Mouse (Mus musculus): ENCODE measurements around the gene Tmem223. TPM values are rescaled to one million over a fixed set of nuclear protein-coding genes. Genes with fewer than 3 reads are reported as not detected.
A peak's percentile ranks its signal among the peaks of the same experiment; 100 is the strongest.

The Tmem223 gene
- total and polyA plus RNA-seq, 3 experiments: 7.5 to 23.2 TPM; not detected in 1

DNA sequence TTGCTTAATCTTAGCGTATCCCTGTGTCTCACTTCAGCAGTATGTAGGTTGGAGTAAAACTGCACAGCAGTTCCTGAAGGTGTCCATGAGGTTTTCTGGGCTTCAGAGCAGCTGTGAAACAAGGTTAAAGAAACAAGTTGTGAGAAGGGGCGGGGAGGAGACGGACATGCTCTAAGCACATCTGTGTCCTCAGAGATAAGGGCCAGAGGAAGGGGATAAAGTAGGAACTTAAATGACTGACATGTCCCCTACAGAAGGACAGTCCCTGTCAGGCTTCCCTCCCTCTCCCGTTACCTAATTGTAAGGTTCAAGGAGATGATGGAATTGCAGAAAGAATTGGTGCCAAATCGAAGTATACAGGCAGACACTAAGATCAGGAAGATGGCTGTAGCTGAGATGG is 2.2 kb downstream of the Tmem223 start:
- TF ChIP-seq ETS1 (IDR thresholded peaks at IDR 0.05; ENCODE audit: low read depth, low read length): peak; percentile 78
- TF ChIP-seq POLR2AphosphoS5 (IDR thresholded peaks at IDR 0.05; ENCODE audit: borderline replicate concordance, low read depth, low read length): 0 out of 2 replicates have a peak, but pooled peaks have one; percentile 25
- TF ChIP-seq MAFK (IDR thresholded peaks at IDR 0.05; ENCODE audit: borderline replicate concordance, low read depth, low read length): no peak
- no peak for TF ChIP-seq GABPA (IDR thresholded peaks at IDR 0.05; ENCODE audit: low read depth, low read length)
- TF ChIP-seq GATA1 (IDR thresholded peaks at IDR 0.05; ENCODE audit: low read depth, low read length): peak; percentile 87
- TF ChIP-seq ZMIZ1 (IDR thresholded peaks at IDR 0.05; ENCODE audit: low read depth, low read length): no peak; the same call in 1 of the 2 replicates
- peak; percentile 84 for TF ChIP-seq MXI1 (IDR thresholded peaks at IDR 0.05; ENCODE audit: low read depth, low read length)
- no peak for TF ChIP-seq UBTF (IDR thresholded peaks at IDR 0.05; ENCODE audit: borderline replicate concordance, insufficient read depth, low read depth, low read length)
- TF ChIP-seq JUND (IDR thresholded peaks at IDR 0.05; ENCODE audit: low read depth, low read length): no peak
- peak; percentile 53 to 61; a peak in 3 of 4 replicates for TF ChIP-seq EP300 (IDR thresholded peaks at IDR 0.05; ENCODE audit: low read depth in 1 of 2, low read length in 2 of 2)
- peak in 1 of 2 experiments; percentile 51; a peak in 2 of 4 replicates for TF ChIP-seq POLR2A (IDR thresholded peaks at IDR 0.05; ENCODE audit: control insufficient read depth in 1 of 2, insufficient read depth in 1 of 2, low read depth in 1 of 2, low read length in 2 of 2, poor library complexity in 1 of 2)
- TF ChIP-seq KAT2A (conservative IDR thresholded peaks at IDR 0.05; ENCODE audit: low read depth, low read length): no peak
- TF ChIP-seq HCFC1 (IDR thresholded peaks at IDR 0.05; ENCODE audit: low read depth, low read length): peak; percentile 54; the same call in 1 of the 2 replicates
- TF ChIP-seq MAZ (IDR thresholded peaks at IDR 0.05; ENCODE audit: low read depth, low read length): no peak
- TF ChIP-seq ZNF384 (IDR thresholded peaks at IDR 0.05; ENCODE audit: low read depth, low read length): no peak
- peak; percentile 82 for TF ChIP-seq POLR2AphosphoS2 (IDR thresholded peaks at IDR 0.05; ENCODE audit: low read length)
- TF ChIP-seq ZKSCAN1 (IDR thresholded peaks at IDR 0.05; ENCODE audit: low read depth, low read length): no peak
- peak; percentile 91 for TF ChIP-seq TAL1 (IDR thresholded peaks at IDR 0.05; ENCODE audit: low read length)
- TF ChIP-seq ELF1 (IDR thresholded peaks at IDR 0.05; ENCODE audit: low read depth, low read length): no peak
- no peak for TF ChIP-seq RCOR1 (IDR thresholded peaks at IDR 0.05; ENCODE audit: low read depth, low read length)
- TF ChIP-seq NRF1 (IDR thresholded peaks at IDR 0.05; ENCODE audit: insufficient read depth, low read depth, low read length, poor library complexity, severe bottlenecking): 0 out of 2 replicates have a peak, but pooled peaks have one; percentile 21
- no peak for TF ChIP-seq BHLHE40 (IDR thresholded peaks at IDR 0.05; ENCODE audit: borderline replicate concordance, low read depth, low read length)
- TF ChIP-seq USF1 (IDR thresholded peaks at IDR 0.05; ENCODE audit: low read depth, low read length): no peak
- TF ChIP-seq SIN3A (IDR thresholded peaks at IDR 0.05; ENCODE audit: low read length): peak; percentile 84
- no peak for TF ChIP-seq NELFE (IDR thresholded peaks at IDR 0.05; ENCODE audit: low read depth, low read length)
- TF ChIP-seq USF2 (IDR thresholded peaks at IDR 0.05; ENCODE audit: borderline replicate concordance in 1 of 2, insufficient read depth in 1 of 2, low read depth in 1 of 2, low read length in 2 of 2): no peak
- TF ChIP-seq MEF2A (IDR thresholded peaks at IDR 0.05; ENCODE audit: extremely low read depth, insufficient replicate concordance, low read depth, low read length, poor library complexity, severe bottlenecking): no peak
- TF ChIP-seq MYB (IDR thresholded peaks at IDR 0.05; ENCODE audit: low read depth, low read length): no peak
- TF ChIP-seq SMC3 (IDR thresholded peaks at IDR 0.05; ENCODE audit: low read depth, low read length): no peak
- peak; percentile 79; the same call in 1 of the 2 replicates for TF ChIP-seq MYC (IDR thresholded peaks at IDR 0.05; ENCODE audit: low read depth, low read length)
- TF ChIP-seq CHD1 (IDR thresholded peaks at IDR 0.05; ENCODE audit: low read depth, low read length): no peak
- no peak for TF ChIP-seq CHD2 (IDR thresholded peaks at IDR 0.05; ENCODE audit: low read length)
- TF ChIP-seq TCF12 (IDR thresholded peaks at IDR 0.05; ENCODE audit: low read depth, low read length): peak; percentile 68
- Histone ChIP-seq H3K36me3 (ENCODE audit: control insufficient read depth in 1 of 2, insufficient read depth in 2 of 2, low read length in 2 of 2) (peaks cover 14 to 19% of the 10 kb centered on the region in 2 experiments), H3K4me1 (ENCODE audit: control insufficient read depth in 1 of 2, insufficient read depth in 2 of 2, low read length in 2 of 2) (peaks cover 0 to 14% of the 10 kb centered on the region in 2 experiments; a peak in 2 of 4 replicates), H3K4me3 (ENCODE audit: control insufficient read depth in 1 of 2, insufficient read depth in 1 of 2, low read depth in 2 of 2, low read length in 2 of 2) (peak overlapping the region; percentile 73 to 84), H3K27ac (ENCODE audit: control insufficient read depth, low read depth, low read length) (peak overlapping the region; percentile 95), H3K79me2 (ENCODE audit: control insufficient read depth, insufficient read depth, low read length, poor library complexity) (peaks cover 21% of the 10 kb centered on the region), H3K27me3 (ENCODE audit: control insufficient read depth in 1 of 2, insufficient read depth in 2 of 2, low read length in 2 of 2) (no peaks in the 10 kb centered on the region), H3K9ac (ENCODE audit: control insufficient read depth, low read depth, low read length, poor library complexity, severe bottlenecking) (peak overlapping the region; percentile 99), H3K9me3 (replicated peaks; ENCODE audit: insufficient read depth, low read length) (no peaks in the 10 kb centered on the region)
- peak; percentile 85 for DNase-seq (ENCODE audit: low read depth, low spot score)

All from MEL (cell line).